Mouse (Mus musculus) myocyte (in vitro differentiated cells): ENCODE measurements at regions not wholly inside any gene's neighbourhood (a gene's known extent, or its start where the extent isn't known, plus 50 kb on each side); places are given as distances from the start of the nearest gene placed in this dataset.

Experiments used
- H3K27me3 ChIP-seq: one replicate; pipeline ENCODE4 v1.6.1; 2011; ENCODE audit not compliant: control insufficient read depth, insufficient read depth, insufficient read length
- H3K36me3 ChIP-seq: one replicate; pipeline ENCODE4 v1.6.1; 2011; ENCODE audit not compliant: control insufficient read depth, insufficient read depth
- H3K4me2 ChIP-seq: one replicate; pipeline ENCODE4 v1.6.1; 2011; ENCODE audit warnings: low read depth, control low read depth
- H3K4me3 ChIP-seq: one replicate; pipeline ENCODE4 v1.5.1; 2011; ENCODE audit warnings: mild to moderate bottlenecking, control low read depth, moderate library complexity
- H3K79me2 ChIP-seq: one replicate; pipeline ENCODE4 v1.6.1; 2011; ENCODE audit not compliant: control insufficient read depth, insufficient read depth
- H3ac ChIP-seq: one replicate; pipeline ENCODE4 v1.6.1; 2011; ENCODE audit not compliant: control insufficient read depth, insufficient read length
- CEBPB ChIP-seq: IDR thresholded peaks from 2 replicates; pipeline ENCODE4 v1.6.1; 2011; ENCODE audit warnings: mild to moderate bottlenecking, moderate library complexity; ENCODE audit not compliant: poor library complexity, insufficient read depth, severe bottlenecking
- E2F4 ChIP-seq: IDR thresholded peaks from one replicate; pipeline ENCODE4 v1.6.1; 2011; ENCODE audit warnings: mild to moderate bottlenecking, control low read depth, moderate library complexity; ENCODE audit not compliant: insufficient read depth
- MAX ChIP-seq: IDR thresholded peaks from one replicate; pipeline ENCODE4 v1.6.1; 2011; ENCODE audit warnings: low read depth, mild to moderate bottlenecking, control low read depth
- MYOD1 ChIP-seq, 3 experiments: IDR thresholded peaks; one replicate each; pipeline ENCODE4 v1.6.1; 2011; ENCODE audit warnings: control low read depth in 2 of 3, low read depth in 2 of 3, mild to moderate bottlenecking in 2 of 3, moderate library complexity in 1 of 3; ENCODE audit not compliant: insufficient read length in 2 of 3, control insufficient read depth in 1 of 3
- MYOG ChIP-seq, 3 experiments: IDR thresholded peaks; one replicate each; pipeline ENCODE4 v1.6.1; 2011; ENCODE audit warnings: control low read depth in 2 of 3, low read depth in 2 of 3, mild to moderate bottlenecking in 2 of 3; ENCODE audit not compliant: insufficient read length in 2 of 3, control insufficient read depth in 1 of 3, insufficient read depth in 1 of 3
- POLR2A ChIP-seq: IDR thresholded peaks from one replicate; pipeline ENCODE4 v1.6.1; 2011; ENCODE audit warnings: low read depth, mild to moderate bottlenecking, control low read depth, moderate library complexity; ENCODE audit not compliant: insufficient read length
- POLR2AphosphoS2 ChIP-seq: IDR thresholded peaks from one replicate; pipeline ENCODE4 v1.6.1; 2011; ENCODE audit warnings: low read depth, control low read depth; ENCODE audit not compliant: insufficient read length
- REST ChIP-seq: IDR thresholded peaks from one replicate; pipeline ENCODE4 v1.6.1; 2011; ENCODE audit warnings: mild to moderate bottlenecking, control low read depth, moderate library complexity; ENCODE audit not compliant: insufficient read depth, insufficient read length
- SRF ChIP-seq: IDR thresholded peaks from one replicate; pipeline ENCODE4 v1.6.1; 2011; ENCODE audit warnings: low read depth; ENCODE audit not compliant: control insufficient read depth, insufficient read length
- TCF12 ChIP-seq: IDR thresholded peaks from one replicate; pipeline ENCODE4 v1.6.1; 2011; ENCODE audit warnings: mild to moderate bottlenecking, control low read depth; ENCODE audit not compliant: poor library complexity, insufficient read depth, severe bottlenecking
- TCF3 ChIP-seq: IDR thresholded peaks from one replicate; pipeline ENCODE4 v1.6.1; 2011; ENCODE audit warnings: low read depth, control low read depth; ENCODE audit not compliant: insufficient read length
- USF1 ChIP-seq: IDR thresholded peaks from one replicate; pipeline ENCODE4 v1.6.1; 2011; ENCODE audit warnings: low read depth, mild to moderate bottlenecking, control low read depth, moderate library complexity

DNA sequence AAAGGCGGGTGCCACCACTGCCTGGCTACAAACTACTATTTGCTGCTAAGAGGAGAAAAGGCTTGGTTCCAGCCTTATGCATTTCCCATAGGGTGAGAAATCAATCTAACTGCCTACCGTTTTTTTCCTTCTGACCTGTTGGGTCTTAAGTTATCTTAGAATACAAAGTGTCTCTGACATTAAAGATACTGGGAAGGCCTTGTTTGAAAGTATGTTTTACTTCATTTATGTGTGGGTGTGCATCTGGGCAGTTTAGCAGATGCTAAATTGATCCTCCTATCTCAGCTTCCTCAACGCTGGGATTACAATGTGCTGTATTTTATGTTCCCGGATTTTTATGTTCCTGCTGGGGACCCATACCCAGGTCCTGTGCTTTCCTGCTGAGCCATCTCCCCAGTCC lies 65.8 kb upstream of the Noct start:
- Histone ChIP-seq H3ac (no peak overlapping the region), H3K27me3 (no peaks in the 10 kb centered on the region), H3K36me3 (no peaks in the 10 kb centered on the region), H3K4me2 (no peak overlapping the region), H3K4me3 (no peak overlapping the region), H3K79me2 (no peaks in the 10 kb centered on the region)
- TF ChIP-seq E2F4, result no peak
- TF ChIP-seq MYOG (IDR thresholded peaks at IDR 0.05; ENCODE audit: control insufficient read depth in 1 of 3, insufficient read depth in 1 of 3, insufficient read length in 2 of 3, low read depth in 2 of 3), result no peak
- no peak for TF ChIP-seq POLR2A
- no peak for TF ChIP-seq POLR2AphosphoS2
- TF ChIP-seq MAX, result no peak
- TF ChIP-seq TCF12, result no peak
- TF ChIP-seq USF1, result no peak
- no peak for TF ChIP-seq TCF3
- TF ChIP-seq SRF, result no peak
- no peak for TF ChIP-seq MYOD1 (IDR thresholded peaks at IDR 0.05; ENCODE audit: control insufficient read depth in 1 of 3, insufficient read length in 2 of 3, low read depth in 2 of 3)

DNA sequence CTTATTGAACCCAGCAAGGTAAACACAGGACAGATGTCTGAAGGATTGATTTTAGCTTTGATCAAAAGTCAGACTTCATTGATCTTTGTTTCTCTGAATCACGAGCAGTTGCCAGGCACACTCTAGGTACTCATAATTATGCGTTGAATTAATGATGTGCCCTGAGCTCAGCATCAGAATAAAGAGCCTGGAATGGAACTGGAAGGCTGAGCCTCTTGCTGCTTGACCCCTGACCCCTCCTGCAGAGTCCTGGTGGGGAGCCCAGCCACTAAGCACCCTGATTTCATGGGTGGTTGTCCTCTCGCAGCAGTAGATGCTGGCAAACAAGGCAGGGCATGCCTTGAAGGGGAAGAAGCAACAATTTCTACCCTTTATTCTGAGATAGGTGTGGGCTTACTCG lies 64.9 kb upstream of the Noct start:
- Histone ChIP-seq H3K4me2 (no peak overlapping the region), H3K27me3 (no peaks in the 10 kb centered on the region), H3ac (no peak overlapping the region), H3K79me2 (no peaks in the 10 kb centered on the region), H3K4me3 (no peak overlapping the region), H3K36me3 (no peaks in the 10 kb centered on the region)
- TF ChIP-seq TCF3 (no peak), REST (no peak), MAX (no peak), MYOD1 (IDR thresholded peaks at IDR 0.05; ENCODE audit: control insufficient read depth in 1 of 3, insufficient read length in 2 of 3, low read depth in 2 of 3) (no peak), POLR2AphosphoS2 (no peak), USF1 (no peak)

DNA sequence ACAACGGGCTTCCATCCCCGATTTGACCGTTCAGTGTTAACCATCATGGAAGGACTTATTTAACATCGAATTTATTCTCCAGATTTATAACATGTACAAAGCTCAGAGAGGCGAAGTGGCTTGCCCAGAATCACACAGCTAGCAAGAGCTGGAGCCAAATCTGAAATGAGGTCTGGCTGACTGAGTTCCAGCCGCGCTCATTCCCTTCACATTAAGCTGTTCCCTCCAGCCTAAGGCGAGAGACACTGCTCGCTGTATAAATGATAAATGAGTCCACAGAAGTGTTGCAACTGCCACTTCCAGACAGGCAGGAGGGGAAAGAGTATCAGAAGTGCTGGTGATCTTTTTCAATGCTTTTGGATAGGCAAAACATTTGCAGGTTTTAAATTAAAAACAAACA lies 64.4 kb upstream of the Noct start:
- Histone ChIP-seq H3K27me3 (no peaks in the 10 kb centered on the region), H3K4me3 (no peak overlapping the region), H3K4me2 (no peak overlapping the region), H3ac (no peak overlapping the region), H3K36me3 (no peaks in the 10 kb centered on the region), H3K79me2 (no peaks in the 10 kb centered on the region)
- TF ChIP-seq USF1 (no peak), E2F4 (no peak), POLR2AphosphoS2 (no peak), CEBPB (no peak), MYOG (IDR thresholded peaks at IDR 0.05; ENCODE audit: control insufficient read depth in 1 of 3, insufficient read depth in 1 of 3, insufficient read length in 2 of 3, low read depth in 2 of 3) (no peak), POLR2A (no peak), MAX (no peak), SRF (no peak), REST (no peak), TCF12 (no peak)

DNA sequence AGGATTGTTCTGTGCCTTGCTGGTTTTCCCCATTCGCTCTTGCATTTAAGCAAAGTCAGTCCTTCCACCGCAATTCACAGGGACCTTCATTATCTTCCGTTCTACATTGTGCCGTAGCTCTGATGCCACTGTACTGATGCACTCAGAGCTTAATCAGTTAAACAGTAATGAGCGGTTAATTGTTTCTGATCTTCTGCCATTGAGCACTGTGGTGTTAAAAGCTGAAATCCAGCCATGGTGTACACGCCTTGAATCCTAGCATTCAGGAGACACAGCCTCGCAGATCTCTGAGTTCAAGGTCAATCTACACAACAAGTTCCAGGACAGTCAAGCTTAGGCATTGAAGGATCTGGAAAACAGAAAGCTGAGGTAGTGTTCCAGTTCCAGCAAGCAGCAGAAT lies 63.6 kb upstream of the Noct start:
- Histone ChIP-seq H3K27me3 (no peaks in the 10 kb centered on the region), H3K79me2 (no peaks in the 10 kb centered on the region), H3K4me2 (no peak overlapping the region), H3K36me3 (no peaks in the 10 kb centered on the region), H3K4me3 (no peak overlapping the region), H3ac (no peak overlapping the region)
- no peak for TF ChIP-seq TCF12
- no peak for TF ChIP-seq E2F4
- TF ChIP-seq USF1, result no peak
- no peak for TF ChIP-seq POLR2AphosphoS2
- TF ChIP-seq MAX, result no peak
- no peak for TF ChIP-seq MYOD1 (IDR thresholded peaks at IDR 0.05; ENCODE audit: control insufficient read depth in 1 of 3, insufficient read length in 2 of 3, low read depth in 2 of 3)
- TF ChIP-seq POLR2A, result no peak
- TF ChIP-seq MYOG (IDR thresholded peaks at IDR 0.05; ENCODE audit: control insufficient read depth in 1 of 3, insufficient read depth in 1 of 3, insufficient read length in 2 of 3, low read depth in 2 of 3), result no peak
- no peak for TF ChIP-seq TCF3
- no peak for TF ChIP-seq SRF
- TF ChIP-seq CEBPB, result no peak
- no peak for TF ChIP-seq REST

DNA sequence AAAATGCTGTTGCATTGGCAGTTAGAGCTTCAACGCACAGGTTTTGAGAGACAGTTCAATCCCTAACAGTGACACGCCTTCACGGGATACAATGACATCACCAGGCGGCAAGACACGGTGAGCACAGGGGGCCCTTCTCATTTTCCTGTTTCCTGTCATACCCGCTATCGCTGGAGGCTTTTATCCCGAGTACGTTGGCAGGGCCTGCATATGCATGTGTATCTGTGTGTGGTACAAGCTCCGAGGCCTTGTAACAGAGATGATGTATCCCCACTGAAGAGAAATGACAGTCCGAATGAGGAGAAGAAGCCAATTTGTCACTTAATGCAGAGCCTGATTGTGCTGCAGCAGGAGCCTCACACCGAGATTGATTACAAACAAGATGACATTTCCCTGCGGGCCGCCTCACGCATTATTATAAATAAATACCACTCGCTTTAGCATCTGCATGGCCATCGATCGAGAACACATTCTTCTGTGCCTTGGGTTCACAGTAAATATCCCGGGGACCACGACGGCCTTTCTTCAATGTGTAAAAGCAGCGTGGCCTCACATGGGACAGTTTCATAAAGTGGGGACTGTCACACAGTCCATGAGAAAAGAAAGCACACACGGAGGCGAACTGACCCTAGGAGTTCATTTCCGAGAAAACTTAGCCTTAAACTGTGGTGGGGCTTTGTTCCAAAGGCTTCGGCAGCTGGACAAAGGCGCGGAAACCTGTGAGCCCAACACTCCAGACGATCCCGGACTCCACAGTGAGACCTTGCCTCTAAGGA lies 54.9 kb upstream of the Noct start:
- Histone ChIP-seq H3K36me3 (no peaks in the 10 kb centered on the region), H3K4me2 (no peak overlapping the region), H3ac (no peak overlapping the region), H3K27me3 (no peaks in the 10 kb centered on the region), H3K79me2 (no peaks in the 10 kb centered on the region), H3K4me3 (no peak overlapping the region)
- TF ChIP-seq POLR2AphosphoS2 (no peak), MYOG (IDR thresholded peaks at IDR 0.05; ENCODE audit: control insufficient read depth in 1 of 3, insufficient read depth in 1 of 3, insufficient read length in 2 of 3, low read depth in 2 of 3) (no peak), E2F4 (no peak), REST (no peak), USF1 (no peak), CEBPB (no peak), MAX (no peak), TCF3 (no peak), POLR2A (no peak), TCF12 (no peak), SRF (no peak), MYOD1 (IDR thresholded peaks at IDR 0.05; ENCODE audit: control insufficient read depth in 1 of 3, insufficient read length in 2 of 3, low read depth in 2 of 3) (no peak)
